Mouse (Mus musculus) MN1 (cell line): ENCODE data around the gene Slc25a33.
"Not testable (repeated sequence)": the region's sequence is repeated elsewhere in the genome, so short reads cannot be mapped to it uniquely, and the experiment has no call there.

ENCODE experiments used
- DNase-seq: peaks from one replicate; pipeline ENCODE4 v3.0.0-alpha.2; 2016; ENCODE audit warnings: low spot score

Gene Slc25a33

DNA sequence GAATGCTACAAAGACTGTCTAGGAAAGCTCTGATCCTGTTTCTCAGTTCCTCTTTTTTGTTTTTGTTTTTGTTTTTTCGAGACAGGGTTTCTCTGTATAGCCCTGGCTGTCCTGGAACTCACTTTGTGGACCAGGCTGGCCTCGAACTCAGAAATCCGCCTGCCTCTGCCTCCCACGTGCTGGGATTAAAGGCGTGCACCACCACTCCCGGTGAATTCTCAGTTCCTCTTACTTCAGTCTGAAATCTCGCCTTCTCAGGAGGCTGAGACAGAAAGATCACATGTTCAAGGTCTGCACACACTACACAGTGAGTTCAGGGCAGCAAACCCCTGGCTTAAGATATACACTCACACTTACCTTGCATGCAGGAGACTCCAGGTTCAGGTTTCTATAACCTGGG lies 17.5 kb downstream of the Slc25a33 start:
- not testable (repeated sequence) for DNase-seq

DNA sequence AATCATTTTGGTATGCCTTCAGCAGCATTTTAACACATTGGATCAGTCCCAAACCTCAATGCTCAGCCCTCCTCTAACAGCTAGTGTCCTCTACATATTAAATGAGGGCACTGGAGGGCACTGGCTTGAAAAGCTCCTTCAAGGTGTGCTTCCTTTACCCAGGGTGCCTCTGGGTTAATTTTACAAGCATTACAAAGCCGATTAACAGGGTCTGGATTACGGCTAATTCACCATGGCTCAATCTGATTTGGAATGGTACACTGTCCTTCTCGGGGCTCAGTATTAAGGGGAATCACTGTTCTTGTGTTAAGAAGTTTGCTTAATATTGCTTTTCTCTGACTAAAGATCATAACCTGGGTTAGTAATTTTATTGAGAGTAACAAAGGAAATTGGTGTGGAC lies 21.2 kb downstream of the Slc25a33 start:
- DNase-seq, result no peak

DNA sequence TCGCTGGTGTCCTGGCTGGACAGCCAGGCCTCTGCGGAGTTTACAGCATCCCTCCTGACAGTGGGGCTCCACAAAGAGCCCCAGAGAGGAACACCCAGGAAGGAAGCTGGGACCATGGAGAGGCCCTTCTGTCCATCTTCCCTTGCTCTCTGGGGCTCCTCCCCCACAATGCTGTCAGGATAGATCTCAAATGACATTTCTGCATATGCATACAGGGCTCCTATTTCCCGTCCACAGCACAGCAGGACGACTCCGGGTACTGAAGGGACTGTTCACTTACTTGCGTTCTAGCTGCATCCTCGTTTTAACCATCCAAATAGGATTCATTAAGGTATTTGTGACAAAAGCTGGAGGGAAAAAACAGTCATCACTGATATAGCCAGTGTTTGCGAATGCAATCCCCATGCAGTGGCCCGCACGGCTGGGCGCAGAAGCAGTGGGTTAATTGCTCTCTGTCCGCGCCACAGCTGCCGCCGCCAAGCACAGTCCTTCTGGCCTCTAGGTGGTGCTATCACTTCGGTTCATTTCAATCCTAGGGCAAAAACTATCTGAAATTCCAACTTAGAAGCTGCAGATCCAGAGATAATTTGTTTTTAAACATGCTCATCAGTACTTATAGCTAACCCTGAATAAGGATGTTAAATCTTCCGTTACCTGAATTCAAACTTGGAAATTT lies 21.8 kb downstream of the Slc25a33 start:
- DNase-seq, result peak; percentile 49

DNA sequence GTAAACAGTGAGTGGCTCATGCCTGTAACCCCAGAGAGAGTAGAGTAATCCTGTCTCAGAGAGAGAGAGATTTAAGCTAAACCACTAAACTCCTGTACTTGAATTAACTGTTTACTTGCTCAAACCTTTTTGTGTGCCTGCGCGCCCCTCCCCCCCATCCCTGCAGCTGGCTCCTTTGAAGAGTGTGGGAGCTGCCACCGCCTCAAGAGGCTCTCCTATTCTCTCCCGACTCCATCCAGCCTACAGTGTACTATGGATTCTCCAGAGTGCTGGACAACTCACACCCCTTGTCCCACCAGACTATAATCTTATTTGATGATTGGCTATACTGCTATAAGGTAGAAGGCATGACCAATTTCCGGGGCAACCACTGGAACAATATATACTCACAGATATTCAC lies 23.4 kb downstream of the Slc25a33 start:
- no peak for DNase-seq

DNA sequence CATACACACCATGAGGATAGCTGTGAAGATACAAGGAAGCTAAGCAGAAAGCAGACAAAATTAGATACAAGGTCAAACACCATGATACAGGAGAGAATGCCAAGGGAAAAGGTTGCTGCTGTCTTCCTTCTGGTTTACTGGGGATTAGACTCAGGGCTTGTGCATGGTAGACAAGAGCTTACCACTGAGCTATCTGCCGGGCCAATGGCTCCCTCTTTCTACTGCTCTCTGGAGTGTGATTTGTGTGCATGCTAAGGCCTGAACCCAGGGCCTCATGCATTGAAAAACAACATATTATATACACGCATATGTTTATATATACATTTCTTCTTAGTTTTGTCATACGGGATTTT lies 24.4 kb downstream of the Slc25a33 start:
- DNase-seq, result not testable (repeated sequence)

- DNase-seq, result no peak
These were observed 24.9 kb downstream of the Slc25a33 start for GRCm38 (mm10) chr4:149749003-149749662.

GRCm38 (mm10) chr4:149744119-149744518 lies 30.0 kb downstream of the Slc25a33 start:
- DNase-seq, result no peak

- DNase-seq, result no peak
These were observed 32.0 kb downstream of the Slc25a33 start for GRCm38 (mm10) chr4:149742011-149742530.

GRCm38 (mm10) chr4:149740301-149740700 lies 33.8 kb downstream of the Slc25a33 start:
- no peak for DNase-seq

DNA sequence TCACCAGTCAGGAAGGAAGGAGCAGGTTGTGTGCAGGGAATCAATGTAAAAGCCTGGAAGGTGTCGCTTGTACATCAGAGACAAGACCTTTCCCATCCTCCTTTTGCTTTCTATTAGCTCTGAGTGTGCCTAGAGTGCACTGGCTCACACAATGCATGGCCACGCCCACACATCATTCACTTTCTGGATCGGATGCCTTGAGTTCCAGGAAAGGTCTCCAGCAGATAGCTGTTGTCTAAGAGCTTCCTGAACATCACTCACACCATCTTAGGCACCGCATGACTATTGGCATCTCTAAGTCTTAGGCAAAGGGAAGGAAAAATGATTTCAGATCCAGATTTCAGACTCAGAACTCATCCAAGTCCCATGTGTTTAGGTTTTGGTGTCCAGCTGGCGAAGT lies 34.6 kb downstream of the Slc25a33 start:
- no peak for DNase-seq

DNA sequence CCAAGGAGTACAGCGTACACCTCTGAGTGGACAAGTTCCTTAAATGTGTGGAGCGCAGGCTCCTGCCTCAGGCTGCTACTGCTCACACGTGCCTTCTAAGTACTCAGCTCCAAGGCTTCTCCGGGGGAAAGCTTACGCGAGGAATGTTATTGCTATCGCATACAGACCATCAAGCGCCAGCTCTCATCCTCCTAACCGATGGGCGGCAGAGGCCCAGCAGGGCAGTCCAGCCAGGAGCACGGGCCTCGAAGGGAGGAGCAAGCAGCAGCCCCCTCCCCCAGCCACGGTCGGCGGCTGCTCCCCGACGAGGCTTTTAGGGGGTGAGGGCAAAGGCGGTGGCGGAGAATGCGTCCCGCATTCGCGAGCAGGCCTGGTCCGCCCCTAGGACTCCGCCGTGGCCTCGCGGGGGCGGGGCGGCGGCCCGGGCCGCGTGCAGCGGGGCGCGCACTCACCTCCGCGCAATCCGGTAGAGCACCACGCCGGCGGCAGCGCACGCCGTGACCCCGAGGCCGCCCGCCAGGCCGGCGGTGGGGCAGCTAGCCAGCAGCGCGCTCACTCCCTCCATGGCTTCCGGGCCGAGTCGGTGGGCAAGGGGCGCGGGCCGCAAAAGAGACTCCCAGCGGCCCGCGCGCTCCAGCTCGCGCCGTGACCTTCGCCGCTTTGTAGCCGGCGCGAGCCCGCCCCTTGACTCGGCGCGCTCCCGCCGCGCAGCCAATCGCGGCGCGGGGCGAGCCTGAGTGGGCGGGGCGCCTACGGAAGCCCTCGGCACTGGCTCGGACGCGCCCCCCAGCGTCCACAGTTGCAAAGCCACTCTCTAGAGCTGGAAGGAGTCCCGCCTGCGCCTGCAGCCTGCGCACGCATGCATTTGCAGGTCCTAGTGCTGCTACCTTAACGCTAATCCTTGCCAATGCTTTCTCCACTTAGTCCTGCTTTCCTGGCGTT lies 36.4 kb downstream of the Slc25a33 start, which contains the start of gene Tmem201:
Gene Tmem201 (minus strand): TSS at position 662 of the 942 bp plus-strand sequence.
- DNase-seq, result peak; percentile 97

GRCm38 (mm10) chr4:149736581-149736980 lies 37.5 kb downstream of the Slc25a33 start:
- DNase-seq, result peak; percentile 77

GRCm38 (mm10) chr4:149735624-149736250 lies 38.3 kb downstream of the Slc25a33 start:
- no peak for DNase-seq

GRCm38 (mm10) chr4:149734730-149735475 lies 39.2 kb downstream of the Slc25a33 start:
- no peak for DNase-seq

DNA sequence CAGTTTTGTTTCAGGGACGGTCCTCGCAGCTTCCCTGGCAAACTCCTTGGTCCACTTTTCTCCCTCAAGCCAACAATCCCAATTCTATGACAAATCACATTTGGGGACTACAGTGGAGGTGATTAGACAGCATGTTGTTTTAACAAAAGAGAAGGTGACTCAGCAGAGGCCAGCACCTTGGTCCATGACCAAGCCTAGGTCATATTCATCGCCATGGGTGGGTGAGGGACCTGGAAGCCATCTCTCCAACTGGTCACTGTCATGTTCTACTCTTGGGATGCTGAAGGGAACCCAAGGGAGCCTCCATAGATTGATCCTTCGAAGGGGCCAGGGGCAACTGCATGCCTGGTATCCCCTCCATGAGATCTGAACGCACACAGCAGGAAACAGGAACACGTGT lies 39.8 kb downstream of the Slc25a33 start:
- DNase-seq, result no peak

DNA sequence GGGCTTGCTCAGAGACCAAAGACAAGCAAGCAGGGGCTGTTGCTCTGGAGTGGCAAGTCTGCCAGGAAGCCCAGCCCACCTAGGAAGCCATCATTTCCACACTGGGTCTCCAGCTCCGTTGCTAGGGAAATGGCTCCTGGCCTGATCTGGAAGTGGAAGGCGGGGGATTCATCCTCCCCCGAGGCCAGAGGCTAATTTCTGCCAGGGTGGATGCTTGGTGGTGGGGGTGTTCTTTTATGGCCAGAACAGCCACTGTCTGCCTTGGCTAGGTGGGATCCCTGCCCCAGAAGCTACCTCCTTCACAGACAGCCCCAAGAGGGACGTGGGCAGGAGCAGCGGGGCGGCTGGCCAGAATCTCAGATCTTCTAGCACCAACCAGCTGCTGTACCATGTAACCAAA lies 40.3 kb downstream of the Slc25a33 start:
- DNase-seq, result no peak

DNA sequence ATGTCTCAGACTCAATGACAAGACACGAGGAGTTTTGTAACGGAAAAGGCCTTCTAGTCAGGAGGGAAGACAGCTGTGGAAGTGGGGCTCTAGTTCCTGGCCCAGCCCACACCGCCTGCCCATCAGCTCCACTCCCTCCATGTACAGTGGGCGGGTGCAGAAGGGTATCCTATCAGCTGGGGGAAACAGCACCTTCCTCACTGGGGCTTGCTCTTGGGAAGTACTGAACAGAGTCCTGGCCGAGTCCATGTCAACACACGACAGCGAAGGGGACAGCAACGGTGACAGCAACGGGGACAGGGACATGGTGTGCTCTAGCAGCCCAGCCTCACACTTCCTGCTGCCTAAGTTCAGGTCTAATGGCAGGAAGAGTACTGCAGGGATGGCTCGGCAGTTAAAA lies 41.3 kb downstream of the Slc25a33 start:
- DNase-seq, result no peak

GRCm38 (mm10) chr4:149732313-149732712 lies 41.8 kb downstream of the Slc25a33 start:
- DNase-seq, result no peak

- no peak for DNase-seq
These were observed 43.2 kb downstream of the Slc25a33 start for GRCm38 (mm10) chr4:149730827-149731226.

DNA sequence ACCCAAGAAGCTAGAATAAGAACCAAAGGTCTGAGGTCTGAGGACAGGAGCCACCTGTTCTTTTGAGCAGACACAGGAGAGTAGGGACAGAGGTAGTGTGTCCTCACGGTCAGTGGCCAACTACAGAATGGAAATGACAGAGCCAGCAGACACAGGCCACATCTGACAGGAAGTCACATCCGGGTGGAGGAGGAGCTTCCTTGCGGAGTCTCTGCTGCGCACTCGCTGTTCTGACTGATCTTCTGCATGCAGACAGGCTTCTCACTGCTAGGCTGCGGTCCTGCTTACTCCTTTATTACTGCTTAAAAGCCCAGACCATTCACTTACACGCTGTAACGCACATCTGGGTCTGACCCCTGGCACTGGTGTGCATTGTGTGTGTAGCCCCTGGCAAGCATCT lies 45.3 kb downstream of the Slc25a33 start:
- DNase-seq, result no peak

- no peak for DNase-seq
These were observed 46.4 kb downstream of the Slc25a33 start for GRCm38 (mm10) chr4:149727636-149728035.
